Mouse (Mus musculus): ENCODE data around the gene Fthl17b.
"Not testable (repeated sequence)": the region's sequence is repeated elsewhere in the genome, so short reads cannot be mapped to it uniquely, and the experiment has no call there.

Fthl17b gene

DNA sequence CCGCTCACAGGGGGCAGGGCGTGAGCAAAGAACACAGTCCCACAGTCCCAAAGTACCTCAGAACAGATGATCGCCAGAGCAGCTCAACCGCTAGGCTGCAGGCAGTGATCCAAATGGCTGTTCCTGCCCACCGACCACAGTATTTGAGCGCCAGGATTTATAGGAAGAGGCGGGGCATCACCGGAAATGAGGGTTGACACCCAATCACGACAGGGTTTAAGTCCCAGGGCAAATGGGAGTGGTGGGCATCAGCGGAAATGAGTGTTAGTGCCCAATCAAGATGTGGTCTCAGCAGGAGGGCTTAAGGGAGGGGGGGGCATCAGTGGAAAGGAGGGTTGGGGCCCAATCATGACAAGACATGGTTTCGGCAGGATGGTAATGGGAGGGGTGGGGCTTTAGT lies at the start of gene Fthl17b:
Gene Fthl17b, minus strand, starts transcription at position 101 of the 400 bp plus-strand sequence.
- not testable (repeated sequence) for DNase-seq (ENCODE audit: low spot score)

DNA sequence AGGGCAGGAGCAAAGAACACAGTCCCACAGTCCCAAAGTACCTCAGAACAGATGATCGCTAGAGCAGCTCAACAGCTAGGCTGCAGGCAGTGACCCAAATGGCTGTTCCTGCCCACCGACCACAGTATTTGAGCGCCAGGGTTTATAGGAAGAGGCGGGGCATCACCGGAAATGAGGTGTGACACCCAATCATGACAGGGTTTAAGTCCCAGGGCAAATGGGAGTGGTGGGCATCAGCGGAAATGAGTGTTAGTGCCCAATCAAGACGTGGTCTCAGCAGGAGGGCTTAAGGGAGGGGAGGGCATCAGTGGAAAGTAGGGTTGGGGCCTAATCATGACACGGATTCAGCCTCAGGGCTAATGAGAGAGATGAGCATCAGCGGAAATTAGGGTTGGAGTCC lies 23.9 kb upstream of the Fthl17b start, which contains the start of gene Fthl17d:
Gene Fthl17d, minus strand, starts transcription at position 101 of the 400 bp plus-strand sequence.
- not testable (repeated sequence) for DNase-seq (ENCODE audit: low spot score)

DNA sequence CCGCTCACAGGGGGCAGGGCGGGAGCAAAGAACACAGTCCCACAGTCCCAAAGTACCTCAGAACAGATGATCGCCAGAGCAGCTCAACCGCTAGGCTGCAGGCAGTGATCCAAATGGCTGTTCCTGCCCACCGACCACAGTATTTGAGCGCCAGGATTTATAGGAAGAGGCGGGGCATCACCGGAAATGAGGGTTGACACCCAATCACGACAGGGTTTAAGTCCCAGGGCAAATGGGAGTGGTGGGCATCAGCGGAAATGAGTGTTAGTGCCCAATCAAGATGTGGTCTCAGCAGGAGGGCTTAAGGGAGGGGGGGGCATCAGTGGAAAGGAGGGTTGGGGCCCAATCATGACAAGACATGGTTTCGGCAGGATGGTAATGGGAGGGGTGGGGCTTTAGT lies 13.7 kb upstream of the Fthl17b start, which contains the start of gene Fthl17c:
Gene Fthl17c, minus strand, starts transcription at position 101 of the 400 bp plus-strand sequence.
- DNase-seq (ENCODE audit: low spot score): not testable (repeated sequence)

DNA sequence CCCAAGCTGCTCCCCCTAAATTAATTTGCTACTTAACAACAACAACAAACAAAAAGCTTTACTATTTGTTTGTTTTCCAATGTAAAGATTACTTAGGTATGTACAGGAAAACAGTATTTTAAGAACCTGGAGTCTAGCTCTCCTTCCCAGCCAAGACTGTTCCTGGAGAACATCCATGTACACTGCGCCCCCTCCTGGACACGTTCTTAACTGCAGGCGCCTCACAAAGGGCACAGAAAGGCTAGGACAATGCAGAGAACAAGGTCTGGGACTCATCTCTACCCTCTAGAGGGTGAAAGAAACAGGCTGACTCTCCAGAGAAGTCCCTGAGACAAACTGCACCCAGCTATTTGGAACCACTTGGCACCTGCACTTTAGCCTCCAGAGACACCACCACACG lies 1.8 kb upstream of the Fthl17b start:
- DNase-seq (ENCODE audit: low spot score): peak; percentile 17

DNA sequence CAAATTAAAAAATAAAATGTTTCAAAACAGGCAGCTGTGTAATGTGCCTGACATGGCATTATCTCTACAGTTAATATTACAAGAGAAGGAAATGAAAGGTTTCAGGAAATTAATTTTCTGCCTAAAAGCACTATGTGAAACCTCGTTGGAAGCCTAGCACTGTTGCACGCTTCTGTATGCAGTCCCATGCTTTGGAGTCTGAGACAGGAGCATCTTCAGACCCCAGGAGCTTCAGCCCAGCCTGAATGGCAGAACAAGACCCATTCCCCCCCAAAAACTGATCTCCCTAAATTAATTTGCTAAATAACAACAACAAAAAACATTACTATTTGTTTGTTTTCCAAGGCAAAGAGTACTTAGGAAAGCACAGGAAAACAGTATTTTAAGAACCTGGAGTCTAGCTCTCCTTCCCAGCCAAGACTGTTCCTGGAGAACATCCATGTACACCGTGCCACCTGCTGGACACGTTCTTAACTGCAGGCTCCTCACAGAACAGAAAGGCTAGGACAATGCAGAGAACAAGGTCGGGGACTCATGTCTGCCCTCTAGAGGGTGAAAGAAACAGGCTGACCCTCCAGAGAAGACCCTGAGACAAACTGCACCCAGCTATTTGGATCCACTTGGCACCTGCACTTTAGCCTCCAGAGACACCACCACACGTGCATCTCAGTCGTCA lies 14.5 kb downstream of the Fthl17b start:
- peak; percentile 47 for DNase-seq (ENCODE audit: low spot score)

DNA sequence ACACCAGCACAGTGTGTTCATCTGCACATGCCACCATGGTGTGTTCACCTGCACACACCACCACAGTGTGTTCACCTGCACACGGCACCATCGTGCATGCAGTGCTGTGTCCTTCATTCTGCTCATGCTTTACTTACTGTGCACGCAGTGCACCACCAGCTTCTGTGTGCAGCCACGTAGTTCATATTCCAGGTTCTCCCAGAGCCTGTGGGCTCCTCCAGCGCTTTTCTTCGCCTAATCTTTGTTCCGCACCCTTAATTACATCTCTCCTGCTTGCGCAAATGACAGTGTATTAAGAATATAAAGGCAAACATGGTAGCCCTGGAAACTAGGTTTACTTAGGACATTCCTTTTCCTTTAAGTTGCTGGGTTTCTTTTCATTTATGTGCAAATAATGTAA lies 18.7 kb downstream of the Fthl17b start:
- DNase-seq (ENCODE audit: low spot score): no peak

DNA sequence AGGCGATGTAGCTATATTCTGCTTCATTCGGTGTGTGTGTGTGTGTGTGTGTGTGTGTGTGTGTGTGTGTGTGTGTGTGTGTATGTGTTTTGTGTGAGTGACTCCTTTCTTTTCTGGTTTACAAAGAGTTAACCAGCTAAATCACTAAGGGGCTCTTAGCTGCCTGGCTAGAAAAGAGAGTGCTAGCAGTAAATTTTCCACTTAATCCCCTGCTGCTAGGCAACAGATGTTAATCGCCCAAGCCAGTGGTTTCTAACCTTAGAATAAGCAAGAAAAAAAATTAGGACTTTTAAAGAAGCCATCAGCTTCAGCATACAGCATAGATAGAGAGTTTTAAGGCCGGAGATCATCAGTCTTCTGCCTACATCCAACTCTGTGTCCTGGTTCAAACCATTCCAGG lies 35.5 kb downstream of the Fthl17b start:
- no peak for DNase-seq (ENCODE audit: low spot score)

DNA sequence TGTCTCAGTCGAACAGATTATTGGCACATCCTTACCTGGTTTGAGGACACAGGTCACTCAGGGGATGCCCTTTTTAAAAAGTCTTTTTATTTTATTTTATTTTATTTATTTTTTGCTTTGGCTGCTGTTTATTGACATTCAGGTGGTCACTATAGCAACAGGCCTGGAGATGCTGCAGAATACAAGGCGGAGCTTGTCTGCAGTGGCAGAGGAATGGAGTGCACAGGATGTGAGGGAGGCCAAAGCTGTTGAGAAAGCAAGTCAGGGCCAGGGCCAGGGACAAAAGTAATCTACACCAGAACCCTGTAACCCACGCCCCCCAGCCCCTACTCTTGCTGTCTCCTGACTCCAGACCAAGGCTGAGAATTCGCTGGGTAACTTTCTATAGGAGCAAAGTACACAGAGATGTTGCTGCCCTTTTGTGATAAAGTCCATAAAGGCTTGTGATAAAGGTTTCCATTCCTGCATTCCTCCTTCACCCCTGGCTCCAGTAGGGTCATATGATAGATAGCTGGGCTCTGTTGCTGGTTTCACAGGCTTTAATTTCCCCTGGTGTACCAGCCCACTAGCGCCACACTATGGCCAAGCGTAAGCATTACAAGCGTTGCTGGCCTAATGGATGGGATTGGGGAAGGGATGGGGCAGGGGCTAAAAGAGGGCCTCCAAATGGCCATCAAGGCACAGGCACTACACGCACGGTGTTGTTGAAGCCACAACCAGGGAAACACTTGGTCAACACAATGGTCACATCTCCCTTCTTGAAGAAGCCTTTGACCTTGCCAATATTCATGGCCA lies 40.8 kb downstream of the Fthl17b start:
- DNase-seq (ENCODE audit: low spot score): no peak

DNA sequence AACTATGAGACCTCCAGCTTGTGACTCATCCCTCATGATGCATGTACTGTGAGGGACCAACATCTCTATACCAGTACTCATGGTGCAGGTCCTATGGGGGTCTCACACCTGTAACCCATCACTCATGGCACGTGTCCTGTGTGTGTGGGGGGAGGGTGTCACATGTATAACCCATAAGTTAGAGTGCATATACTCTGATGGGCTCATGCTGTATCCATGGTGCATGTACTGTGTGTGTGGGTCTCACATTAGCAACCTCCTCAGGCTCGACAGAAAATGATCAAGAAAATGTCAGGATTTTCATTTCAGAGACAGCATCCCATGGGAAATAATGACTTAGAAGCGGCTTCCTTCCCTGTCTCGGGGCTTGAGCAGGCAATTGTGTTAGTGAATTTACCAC lies 41.7 kb downstream of the Fthl17b start:
- DNase-seq (ENCODE audit: low spot score): no peak
